8 mouse cellular contexts compared by ENCODE assay signal in the genomic region with DNA sequence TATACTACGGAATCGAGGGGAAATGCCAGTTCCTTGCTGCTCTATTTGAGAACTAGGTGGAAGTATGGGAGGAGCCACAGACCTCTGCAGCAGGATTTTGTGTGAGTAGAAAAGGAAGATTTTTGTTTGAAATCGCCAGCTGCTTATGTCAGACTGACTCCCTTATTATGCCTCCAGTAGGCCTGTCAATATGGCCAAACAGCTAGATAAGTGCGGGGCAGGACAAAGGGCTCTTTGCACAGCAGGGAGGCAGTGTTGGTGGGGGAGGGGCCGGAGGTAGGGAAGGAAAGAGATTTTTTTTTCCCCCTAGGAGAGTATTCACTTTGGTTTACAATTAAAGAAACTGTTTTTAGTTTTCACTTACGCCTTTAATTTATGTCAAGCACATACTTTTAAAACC. TPM values are rescaled to one million over a fixed set of nuclear protein-coding genes. Genes with fewer than 3 reads are reported as not detected.
DNase-seq lines count a peak whose midpoint lies in the region; ATAC-seq and TF ChIP-seq lines count a peak whose summit lies in the region.

No protein-coding gene starts in this region.

- no peaks in the 10 kb centered on the region for H3K36me3 ChIP-seq in heart, postnatal 0 days (replicated peaks; ENCODE audit: control insufficient read depth, insufficient read depth, low read length)
- peaks cover 3% of the 10 kb centered on the region; the same call in 1 of the 2 replicates for H3K36me3 ChIP-seq in liver, adult 2 months (ENCODE audit: control insufficient read depth, insufficient read depth, low read length)

- no peak for TF ChIP-seq POLR2A in liver, adult 2 months (IDR thresholded peaks at IDR 0.05; ENCODE audit: extremely low read depth, insufficient read depth, low read length)

- WGBS in heart, postnatal 0 days, result 15% methylated on average over 6 of the region's 6 CpGs
- 8% methylated on average over 6 of the region's 6 CpGs for WGBS in liver, adult 2 months

- TF ChIP-seq EP300 in heart, postnatal 0 days (IDR thresholded peaks at IDR 0.05; ENCODE audit: low read depth), result no peak

- H3K9ac ChIP-seq in heart, postnatal 0 days (replicated peaks; ENCODE audit: low read depth, low read length), result no peak overlapping the region
- H3K9ac ChIP-seq in liver, adult 2 months (ENCODE audit: low read depth, low read length), result no peak overlapping the region

- no peaks in the 10 kb centered on the region for H3K27me3 ChIP-seq in heart, postnatal 0 days (ENCODE audit: control insufficient read depth, insufficient read depth, low read length)
- no peaks in the 10 kb centered on the region for H3K27me3 ChIP-seq in liver, adult 2 months (ENCODE audit: control insufficient read depth, insufficient read depth, low read length)

- H3K9me3 ChIP-seq in heart, postnatal 0 days (replicated peaks; ENCODE audit: control insufficient read depth, low read length), result no peaks in the 10 kb centered on the region

- ATAC-seq in heart, postnatal 0 days (ENCODE audit: insufficient read depth, low read depth), result no peak

- H3K4me3 ChIP-seq in heart, postnatal 0 days (ENCODE audit: low read depth, low read length), result no peak overlapping the region
- no peak overlapping the region for H3K4me3 ChIP-seq in liver, adult 2 months (ENCODE audit: insufficient read depth, low read depth, low read length)

- H3K4me2 ChIP-seq in heart, postnatal 0 days (ENCODE audit: low read depth, low read length), result peak overlapping the region; percentile 37

- H3K4me1 ChIP-seq in heart, postnatal 0 days (ENCODE audit: control insufficient read depth, insufficient read depth), result peaks cover 33% of the 10 kb centered on the region
- H3K4me1 ChIP-seq in liver, adult 2 months (ENCODE audit: control insufficient read depth, insufficient read depth, low read length), result peaks cover 16% of the 10 kb centered on the region

- H3K79me2 ChIP-seq in liver, adult 2 months (ENCODE audit: control insufficient read depth, insufficient read depth, low read length), result peaks cover 23% of the 10 kb centered on the region; the same call in 1 of the 2 replicates

- H3K27ac ChIP-seq in heart, postnatal 0 days (ENCODE audit: low read depth), result peak overlapping the region; percentile 61
- no peak overlapping the region for H3K27ac ChIP-seq in liver, adult 2 months (replicated peaks; ENCODE audit: insufficient read depth, low read depth, low read length)

- DNase-seq in layer of hippocampus, adult 11-12 months (ENCODE audit: low spot score), result peak; percentile 19
- no peak for DNase-seq in layer of hippocampus, postnatal 36 days
- peak; percentile 67 for DNase-seq in embryo, embryonic 10.5 days (ENCODE audit: low spot score)
- peak; percentile 21 for DNase-seq in heart, postnatal 0 days (ENCODE audit: low spot score)
- peak; percentile 69 for DNase-seq in liver, adult 2 months (ENCODE audit: extremely low read depth, low read depth, low spot score)
- peak; percentile 29 for DNase-seq in right cerebral cortex, postnatal 4 days
- no peak for DNase-seq in urinary bladder, postnatal 14 days (ENCODE audit: low spot score)
- DNase-seq in thymus, postnatal 10 days (ENCODE audit: low spot score in 2 of 2), result no peak

- TF ChIP-seq CTCF in heart, postnatal 0 days (IDR thresholded peaks at IDR 0.05; ENCODE audit: low read depth), result no peak
- no peak for TF ChIP-seq CTCF in liver, adult 2 months (IDR thresholded peaks at IDR 0.05; ENCODE audit: low read depth, low read length)

RNA-seq across cellular contexts. Expression of a gene that starts 5.1 kb away (rescaled TPM):
- 100 to 1,000 TPM; 103 to 117 TPM for total RNA-seq in layer of hippocampus, postnatal 36 days (2021)
- 55.0 and 62.3 TPM in 2 replicates for total RNA-seq in heart, postnatal 0 days (2014; rRNA removed; ENCODE audit: low replicate concordance)
- polyA plus RNA-seq in heart, postnatal 0 days (2015; fragmentation: Nextera tagmentation; extraction: Ambion mirVana), result 27.5 and 28.1 TPM in 2 replicates
- total RNA-seq in liver, adult 2 months (2014; rRNA removed), result 28.1 and 35.4 TPM in 2 replicates
- polyA plus RNA-seq in liver, adult 2 months (2012; rRNA removed), result 8.8 and 11.8 TPM in 2 replicates

RNA-seq across cellular contexts. Expression of a gene that starts 36.2 kb away (rescaled TPM):
- total RNA-seq in layer of hippocampus, postnatal 36 days (2021), result 10 to 100 TPM; 33.1 to 42.0 TPM
- total RNA-seq in heart, postnatal 0 days (2014; rRNA removed; ENCODE audit: low replicate concordance), result 22.6 and 29.8 TPM in 2 replicates
- polyA plus RNA-seq in heart, postnatal 0 days (2015; fragmentation: Nextera tagmentation; extraction: Ambion mirVana), result 28.3 and 28.8 TPM in 2 replicates
- total RNA-seq in liver, adult 2 months (2014; rRNA removed), result 20.1 and 21.8 TPM in 2 replicates
- polyA plus RNA-seq in liver, adult 2 months (2012; rRNA removed), result 5.3 and 6.3 TPM in 2 replicates

Comparison
In these comparisons a context has a peak if more than half of its experiments do, and no peak if none do; other contexts are left out.
1. DNase-seq: peak in layer of hippocampus, adult 11-12 months (single experiment), embryo, embryonic 10.5 days (single experiment), heart, postnatal 0 days (single experiment), liver, adult 2 months (single experiment) and right cerebral cortex, postnatal 4 days (single experiment); none in layer of hippocampus, postnatal 36 days (0 of 2), urinary bladder, postnatal 14 days (single experiment) and thymus, postnatal 10 days (0 of 2).